Mouse (Mus musculus): ENCODE results near the gene Ddc. TPM values are rescaled to one million over a fixed set of nuclear protein-coding genes. Genes with fewer than 3 reads are reported as not detected.

The Ddc gene
- polyA plus RNA-seq, 1 experiment: 58.4 TPM

GRCm38 (mm10) chr11:11831526-11831925 is 66.4 kb downstream of the Ddc start:
- H3K27ac ChIP-seq (ENCODE audit: insufficient read depth, low read depth, low read length): no peak overlapping the region
- WGBS: 66% methylated on average over 6 of the region's 6 CpGs
- H3K36me3 ChIP-seq (ENCODE audit: control insufficient read depth, insufficient read depth, low read length): peaks cover 20% of the 10 kb centered on the region
- H3K4me3 ChIP-seq (ENCODE audit: low read depth, low read length): no peak overlapping the region
- no peaks in the 10 kb centered on the region for H3K27me3 ChIP-seq (ENCODE audit: control insufficient read depth, insufficient read depth, low read length)
- 0 out of 2 replicates have a peak, but pooled peaks cover 1% of the 10 kb centered on the region for H3K4me1 ChIP-seq (ENCODE audit: control insufficient read depth, insufficient read depth, insufficient read length, low read length)
- no peak for TF ChIP-seq POLR2A (IDR thresholded peaks at IDR 0.05; ENCODE audit: low read depth, low read length)
- no peak for TF ChIP-seq CTCF (IDR thresholded peaks at IDR 0.05; ENCODE audit: extremely low read depth, insufficient read length, insufficient replicate concordance, low read depth, low read length)

- Histone ChIP-seq H3K4me1 (ENCODE audit: control insufficient read depth, insufficient read depth, insufficient read length, low read length) (peaks cover 1% of the 10 kb centered on the region; the same call in 1 of the 2 replicates), H3K4me3 (ENCODE audit: low read depth, low read length) (no peak overlapping the region), H3K36me3 (ENCODE audit: control insufficient read depth, insufficient read depth, low read length) (peaks cover 16% of the 10 kb centered on the region), H3K27me3 (ENCODE audit: control insufficient read depth, insufficient read depth, low read length) (no peaks in the 10 kb centered on the region), H3K27ac (ENCODE audit: insufficient read depth, low read depth, low read length) (no peak overlapping the region)
- TF ChIP-seq CTCF (IDR thresholded peaks at IDR 0.05; ENCODE audit: extremely low read depth, insufficient read length, insufficient replicate concordance, low read depth, low read length): no peak
- no peak for TF ChIP-seq POLR2A (IDR thresholded peaks at IDR 0.05; ENCODE audit: low read depth, low read length)
- 54% methylated on average over 12 of the region's 12 CpGs for WGBS
Measured at GRCm38 (mm10) chr11:11830884-11831495, 67.0 kb downstream of the Ddc start.

GRCm38 (mm10) chr11:11829161-11830000 is 68.6 kb downstream of the Ddc start:
- Histone ChIP-seq H3K4me1 (ENCODE audit: control insufficient read depth, insufficient read depth, insufficient read length, low read length) (peaks cover 3% of the 10 kb centered on the region; the same call in 1 of the 2 replicates), H3K36me3 (ENCODE audit: control insufficient read depth, insufficient read depth, low read length) (peaks cover 14% of the 10 kb centered on the region), H3K4me3 (ENCODE audit: low read depth, low read length) (no peak overlapping the region), H3K27me3 (ENCODE audit: control insufficient read depth, insufficient read depth, low read length) (no peaks in the 10 kb centered on the region), H3K27ac (ENCODE audit: insufficient read depth, low read depth, low read length) (no peak overlapping the region)
- WGBS: 71% methylated on average over 11 of the region's 11 CpGs
- TF ChIP-seq POLR2A (IDR thresholded peaks at IDR 0.05; ENCODE audit: low read depth, low read length): no peak
- no peak for TF ChIP-seq CTCF (IDR thresholded peaks at IDR 0.05; ENCODE audit: extremely low read depth, insufficient read length, insufficient replicate concordance, low read depth, low read length)

DNA sequence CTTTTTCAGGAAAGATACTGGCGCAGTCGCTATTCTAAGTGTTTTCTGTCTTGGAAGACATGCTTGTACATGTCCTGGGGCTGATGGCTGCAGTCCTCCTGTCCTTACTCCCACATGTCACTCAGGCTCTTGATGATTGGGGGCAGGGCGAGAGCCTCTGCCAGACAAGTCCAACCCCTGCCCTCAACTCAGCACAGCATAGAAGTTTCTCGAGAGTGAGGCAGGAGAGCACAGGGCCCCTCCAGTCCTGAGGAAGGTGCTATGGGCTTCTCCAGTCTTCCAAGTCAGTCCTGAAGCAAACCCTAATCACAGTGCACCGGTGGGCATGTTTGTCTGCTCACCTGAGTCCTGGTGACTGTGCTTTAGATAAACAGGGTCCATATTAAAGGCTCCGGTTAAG is 69.2 kb downstream of the Ddc start:
- Histone ChIP-seq H3K4me3 (ENCODE audit: low read depth, low read length) (no peak overlapping the region), H3K36me3 (ENCODE audit: control insufficient read depth, insufficient read depth, low read length) (peaks cover 13% of the 10 kb centered on the region), H3K27me3 (ENCODE audit: control insufficient read depth, insufficient read depth, low read length) (no peaks in the 10 kb centered on the region), H3K4me1 (ENCODE audit: control insufficient read depth, insufficient read depth, insufficient read length, low read length) (peaks cover 3% of the 10 kb centered on the region; the same call in 1 of the 2 replicates), H3K27ac (ENCODE audit: insufficient read depth, low read depth, low read length) (no peak overlapping the region)
- WGBS: 71% methylated on average over 6 of the region's 6 CpGs
- TF ChIP-seq POLR2A (IDR thresholded peaks at IDR 0.05; ENCODE audit: low read depth, low read length) (no peak), CTCF (IDR thresholded peaks at IDR 0.05; ENCODE audit: extremely low read depth, insufficient read length, insufficient replicate concordance, low read depth, low read length) (no peak)

DNA sequence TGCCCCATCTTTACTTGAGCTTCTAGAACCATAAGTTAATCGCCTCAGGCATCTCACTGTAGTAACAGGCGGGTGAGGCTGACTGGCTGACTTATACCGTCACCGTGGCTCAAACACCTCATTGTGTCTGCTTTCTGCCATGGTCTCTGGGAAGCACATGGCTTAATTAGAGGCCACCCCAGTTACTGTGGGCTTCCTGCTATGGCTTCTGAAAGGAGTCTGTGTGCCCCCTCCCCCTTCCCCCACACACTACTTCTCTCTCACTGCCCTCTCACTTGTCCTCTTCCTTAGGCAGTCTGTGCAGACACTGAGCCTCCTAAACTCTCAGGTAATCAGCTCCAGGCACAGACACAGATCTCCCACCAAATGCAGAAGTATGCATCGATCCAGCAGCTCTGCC is 69.7 kb downstream of the Ddc start:
- H3K36me3 ChIP-seq (ENCODE audit: control insufficient read depth, insufficient read depth, low read length): peaks cover 13% of the 10 kb centered on the region
- H3K27ac ChIP-seq (ENCODE audit: insufficient read depth, low read depth, low read length): no peak overlapping the region
- H3K4me1 ChIP-seq (ENCODE audit: control insufficient read depth, insufficient read depth, insufficient read length, low read length): peaks cover 3% of the 10 kb centered on the region; the same call in 1 of the 2 replicates
- H3K27me3 ChIP-seq (ENCODE audit: control insufficient read depth, insufficient read depth, low read length): no peaks in the 10 kb centered on the region
- 82% methylated on average over 5 of the region's 5 CpGs for WGBS
- TF ChIP-seq POLR2A (IDR thresholded peaks at IDR 0.05; ENCODE audit: low read depth, low read length): no peak
- no peak overlapping the region for H3K4me3 ChIP-seq (ENCODE audit: low read depth, low read length)

DNA sequence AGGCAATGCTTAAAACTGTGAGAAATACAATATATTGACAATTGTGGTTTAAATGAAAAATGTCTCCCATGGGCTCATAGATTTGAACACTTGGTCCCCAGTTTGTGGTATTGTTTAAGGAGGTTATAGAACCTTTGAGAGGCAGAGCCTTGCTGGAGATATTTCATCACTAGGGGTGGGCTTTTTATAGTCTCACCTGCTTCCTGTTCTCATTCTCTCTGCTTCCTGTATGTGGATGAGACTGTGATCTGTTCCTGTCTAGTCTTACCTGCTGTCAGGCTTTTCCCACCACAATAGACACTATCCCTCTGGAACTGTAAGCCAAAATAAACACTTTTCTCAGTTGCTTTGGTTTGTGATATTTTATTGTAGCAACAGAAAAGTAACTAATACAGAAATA is 71.5 kb downstream of the Ddc start:
- Histone ChIP-seq H3K4me3 (ENCODE audit: low read depth, low read length) (no peak overlapping the region), H3K27me3 (ENCODE audit: control insufficient read depth, insufficient read depth, low read length) (no peaks in the 10 kb centered on the region), H3K36me3 (ENCODE audit: control insufficient read depth, insufficient read depth, low read length) (peaks cover 13% of the 10 kb centered on the region), H3K4me1 (ENCODE audit: control insufficient read depth, insufficient read depth, insufficient read length, low read length) (peaks cover 3% of the 10 kb centered on the region; the same call in 1 of the 2 replicates), H3K27ac (ENCODE audit: insufficient read depth, low read depth, low read length) (no peak overlapping the region)
- TF ChIP-seq POLR2A (IDR thresholded peaks at IDR 0.05; ENCODE audit: low read depth, low read length): no peak
- no peak for TF ChIP-seq CTCF (IDR thresholded peaks at IDR 0.05; ENCODE audit: extremely low read depth, insufficient read length, insufficient replicate concordance, low read depth, low read length)

- no peak for TF ChIP-seq CTCF (IDR thresholded peaks at IDR 0.05; ENCODE audit: extremely low read depth, insufficient read length, insufficient replicate concordance, low read depth, low read length)
- no peak for TF ChIP-seq POLR2A (IDR thresholded peaks at IDR 0.05; ENCODE audit: low read depth, low read length)
- WGBS: 23% methylated on average over 6 of the region's 6 CpGs
- Histone ChIP-seq H3K27me3 (ENCODE audit: control insufficient read depth, insufficient read depth, low read length) (no peaks in the 10 kb centered on the region), H3K4me1 (ENCODE audit: control insufficient read depth, insufficient read depth, insufficient read length, low read length) (peaks cover 5% of the 10 kb centered on the region; the same call in 1 of the 2 replicates), H3K27ac (ENCODE audit: insufficient read depth, low read depth, low read length) (no peak overlapping the region), H3K36me3 (ENCODE audit: control insufficient read depth, insufficient read depth, low read length) (peaks cover 12% of the 10 kb centered on the region), H3K4me3 (ENCODE audit: low read depth, low read length) (no peak overlapping the region)
Measured at GRCm38 (mm10) chr11:11825670-11826069, 72.3 kb downstream of the Ddc start.

Measured in small intestine, adult 2 months (tissue).